Mouse (Mus musculus): ENCODE measurements around the gene Gm20865. TPM values are rescaled to one million over a fixed set of nuclear protein-coding genes. Genes with fewer than 3 reads are reported as not detected.
"Not testable (repeated sequence)": the region's sequence is repeated elsewhere in the genome, so short reads cannot be mapped to it uniquely, and the experiment has no call there.

The Gm20865 gene
- polyA plus RNA-seq (2014; fragmentation: Nextera tagmentation; extraction: Ambion mirVana), result not detected in 2 replicates

DNA sequence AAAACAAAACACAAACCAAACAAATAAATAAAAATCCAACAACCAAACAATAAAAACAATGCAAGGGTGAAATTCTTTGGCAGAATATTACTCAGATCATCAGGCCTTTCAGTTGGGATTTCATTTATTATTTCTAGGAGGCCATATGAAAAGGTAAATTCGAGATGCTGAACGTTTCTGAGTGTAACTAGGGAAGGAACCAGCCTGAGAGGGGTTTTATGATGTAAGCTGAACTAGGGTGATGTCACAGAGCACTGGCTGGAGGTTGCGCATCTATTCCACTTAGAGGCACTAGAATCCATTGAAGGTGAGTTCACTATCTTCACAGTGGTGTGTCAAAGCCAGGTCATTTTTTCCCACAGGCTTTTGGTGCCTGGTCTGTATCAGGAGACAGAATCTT, at the start of gene Gm20865:
Gm20865 (plus strand) TSS at position 301 of the 400 bp plus-strand sequence.
- not testable (repeated sequence) for H3K27ac ChIP-seq (ENCODE audit: low read depth, low read length); H3K9me3 ChIP-seq (ENCODE audit: control insufficient read depth, low read length); H3K36me3 ChIP-seq (ENCODE audit: control insufficient read depth, insufficient read depth, low read length); ATAC-seq (ENCODE audit: low FRiP score); DNase-seq (ENCODE audit: low spot score); H3K27me3 ChIP-seq (ENCODE audit: control insufficient read depth, insufficient read depth, low read length); H3K4me2 ChIP-seq (replicated peaks; ENCODE audit: low read depth, low read length); H3K4me1 ChIP-seq (replicated peaks; ENCODE audit: control insufficient read depth, insufficient read depth, low read length); H3K4me3 ChIP-seq (ENCODE audit: low read depth, low read length); H3K9ac ChIP-seq (ENCODE audit: low read depth, low read length)
- no CpG with 5 or more reads among the region's 3 CpGs for WGBS

Other genes starting within 250 kb of the Gm20865 start
- not detected in 2 replicates for gene Gm29866, start 247.9 kb upstream of the Gm20865 start, polyA plus RNA-seq (2014; fragmentation: Nextera tagmentation; extraction: Ambion mirVana)
- gene Gm20909, start 77.0 kb upstream of the Gm20865 start, polyA plus RNA-seq (2014; fragmentation: Nextera tagmentation; extraction: Ambion mirVana), result not detected in 2 replicates